Mouse (Mus musculus) embryonic fibroblast, embryonic 13.5 days (primary cell): Measurements from ENCODE around the gene Prpf40b.

Experiments
- CTCF ChIP-seq: IDR thresholded peaks from 2 replicates; pipeline ENCODE4 v1.5.1; 2011; ENCODE audit warnings: mild to moderate bottlenecking, control low read depth, low read length, moderate library complexity, borderline replicate concordance; ENCODE audit not compliant: insufficient read depth
- POLR2A ChIP-seq: IDR thresholded peaks from 2 replicates; pipeline ENCODE4 v1.6.1; 2011; ENCODE audit warnings: low read depth, mild to moderate bottlenecking, control low read depth, low read length, moderate library complexity

GRCm38 (mm10) chr15:99285189-99285535, 9.7 kb upstream of the Prpf40b start:
- no peak for TF ChIP-seq CTCF
- TF ChIP-seq POLR2A, result no peak
